Mouse (Mus musculus): ENCODE measurements around the gene Foxn3. TPM values are rescaled to one million over a fixed set of nuclear protein-coding genes. Genes with fewer than 3 reads are reported as not detected.

Gene Foxn3
- polyA plus RNA-seq, 1 experiment = 61.5 TPM

DNA sequence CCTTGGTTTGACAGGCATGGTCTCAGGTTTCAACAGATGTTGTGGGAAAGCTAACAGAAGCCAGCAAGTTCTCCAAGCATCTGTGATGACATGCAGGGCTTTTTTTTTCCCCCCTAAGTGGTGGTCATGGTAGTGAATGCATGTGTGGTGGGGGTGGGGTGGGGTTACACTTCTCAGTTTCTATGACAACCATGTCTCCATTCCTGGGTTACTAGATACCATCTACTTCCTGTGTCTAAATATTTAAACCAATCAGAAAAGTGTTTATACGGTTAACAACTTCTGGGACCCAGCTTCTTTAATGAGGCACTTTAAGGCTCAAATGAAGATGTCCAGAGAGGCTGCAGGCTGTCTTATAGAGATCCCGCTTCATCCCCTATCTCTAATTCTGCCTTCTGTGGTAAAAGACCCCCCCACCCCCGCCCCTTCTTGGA, 2.0 kb downstream of the Foxn3 start:
- DNase-seq = no peak
- TF ChIP-seq CTCF (IDR thresholded peaks at IDR 0.05; ENCODE audit: borderline replicate concordance, insufficient read depth, low read depth, low read length) (no peak), POLR2A (IDR thresholded peaks at IDR 0.05; ENCODE audit: borderline replicate concordance, insufficient read depth, low read length) (no peak)
- WGBS = 21% methylated on average over 3 of the region's 3 CpGs

DNA sequence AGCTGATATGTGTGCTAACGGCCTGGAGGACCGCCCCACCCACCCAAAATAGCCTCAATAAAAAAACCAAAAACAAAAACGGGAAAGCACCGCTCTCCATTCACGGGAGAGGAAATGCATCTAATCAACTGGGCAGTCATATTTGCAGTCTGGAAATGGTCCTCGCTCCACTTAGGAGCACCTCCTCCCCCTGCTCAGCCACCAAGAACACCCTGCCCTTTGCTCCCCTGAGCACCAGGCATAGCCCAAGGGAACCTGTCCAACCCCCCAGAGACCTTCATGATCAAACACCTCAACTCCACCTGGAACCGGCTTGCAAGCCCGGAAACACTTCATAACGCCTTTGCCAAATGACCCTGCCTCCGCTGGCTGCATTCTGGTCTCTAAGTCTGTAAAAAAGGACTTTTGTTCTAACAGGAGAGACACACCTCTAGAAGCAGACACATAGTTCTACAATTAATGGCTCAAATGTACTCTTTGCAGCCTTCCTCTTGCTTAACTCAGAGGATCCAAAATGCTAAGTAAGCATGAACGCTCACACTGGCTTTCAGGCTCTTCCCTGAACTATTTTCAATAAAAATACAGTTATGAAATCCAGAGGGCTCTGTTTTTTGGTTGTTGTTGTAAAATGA, 2.6 kb downstream of the Foxn3 start:
- Histone ChIP-seq H3K27me3 (ENCODE audit: control insufficient read depth, insufficient read depth, low read length) (no peaks in the 10 kb centered on the region), H3K27ac (ENCODE audit: insufficient read depth, low read length) (no peak overlapping the region), H3K4me3 (replicated peaks; ENCODE audit: insufficient read depth, low read depth, low read length) (peak overlapping the region; percentile 22), H3K4me1 (ENCODE audit: control insufficient read depth, insufficient read depth, low read length) (peaks cover 10% of the 10 kb centered on the region; the same call in 1 of the 2 replicates)
- WGBS = 29% methylated on average over 11 of the region's 11 CpGs
- TF ChIP-seq CTCF (IDR thresholded peaks at IDR 0.05; ENCODE audit: borderline replicate concordance, insufficient read depth, low read depth, low read length) (no peak), POLR2A (IDR thresholded peaks at IDR 0.05; ENCODE audit: borderline replicate concordance, insufficient read depth, low read length) (no peak)
- DNase-seq = no peak

More for the DNA sequence above, 2.0 kb downstream of the Foxn3 start:
- Histone ChIP-seq H3K4me1 (ENCODE audit: control insufficient read depth, insufficient read depth, low read length) (peaks cover 10% of the 10 kb centered on the region; the same call in 1 of the 2 replicates), H3K27ac (ENCODE audit: insufficient read depth, low read length) (no peak overlapping the region), H3K27me3 (ENCODE audit: control insufficient read depth, insufficient read depth, low read length) (no peaks in the 10 kb centered on the region), H3K4me3 (replicated peaks; ENCODE audit: insufficient read depth, low read depth, low read length) (peak overlapping the region; percentile 76)

DNA sequence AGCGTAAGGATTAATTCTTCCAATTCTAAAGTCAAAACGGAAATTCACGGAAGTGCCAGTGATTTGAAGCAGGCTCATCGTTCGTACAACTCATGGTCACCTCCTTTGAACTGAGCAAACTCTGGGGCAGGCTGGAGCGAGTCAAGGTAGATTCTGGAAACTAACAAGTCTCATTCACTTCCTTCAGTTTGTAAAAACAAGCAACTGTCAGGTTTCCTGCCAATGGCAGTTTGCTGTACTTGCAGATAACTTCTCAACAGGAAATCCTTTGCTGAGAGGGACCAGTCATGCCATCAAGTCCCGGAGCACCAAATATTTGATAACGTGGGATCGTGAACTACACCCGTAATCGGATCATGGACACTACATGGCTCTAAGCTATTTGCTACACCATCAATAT, 3.9 kb downstream of the Foxn3 start:
- TF ChIP-seq POLR2A (IDR thresholded peaks at IDR 0.05; ENCODE audit: borderline replicate concordance, insufficient read depth, low read length) (no peak), CTCF (IDR thresholded peaks at IDR 0.05; ENCODE audit: borderline replicate concordance, insufficient read depth, low read depth, low read length) (no peak)
- no peak overlapping the region for H3K4me3 ChIP-seq (replicated peaks; ENCODE audit: insufficient read depth, low read depth, low read length)
- WGBS = 83% methylated on average over 11 of the region's 11 CpGs
- peaks cover 14% of the 10 kb centered on the region for H3K4me1 ChIP-seq (ENCODE audit: control insufficient read depth, insufficient read depth, low read length)
- DNase-seq = no peak
- no peak overlapping the region for H3K27ac ChIP-seq (ENCODE audit: insufficient read depth, low read length)
- H3K27me3 ChIP-seq (ENCODE audit: control insufficient read depth, insufficient read depth, low read length) = no peaks in the 10 kb centered on the region

DNA sequence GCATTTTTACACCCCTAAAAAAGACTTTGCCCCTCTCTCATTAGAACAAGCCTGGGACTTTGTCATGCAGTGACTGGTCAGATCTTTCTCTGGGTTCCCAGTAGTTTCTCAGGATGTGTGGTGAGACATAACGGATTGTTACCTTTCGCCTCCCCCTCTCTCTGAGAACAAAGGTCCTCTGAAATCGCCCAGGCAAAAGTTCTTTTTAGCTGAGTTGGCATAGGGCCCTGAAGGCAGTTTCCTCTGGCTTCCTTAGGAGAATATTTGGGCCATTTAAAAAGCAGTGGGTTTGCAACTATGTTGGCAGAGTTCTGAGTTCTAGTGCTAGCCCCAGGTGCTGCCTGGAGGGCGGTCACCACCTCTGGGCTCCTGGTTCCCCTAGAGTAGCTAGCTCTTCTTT, 4.9 kb downstream of the Foxn3 start:
- Histone ChIP-seq H3K4me3 (replicated peaks; ENCODE audit: insufficient read depth, low read depth, low read length) (no peak overlapping the region), H3K4me1 (ENCODE audit: control insufficient read depth, insufficient read depth, low read length) (peaks cover 19% of the 10 kb centered on the region), H3K27me3 (ENCODE audit: control insufficient read depth, insufficient read depth, low read length) (no peaks in the 10 kb centered on the region), H3K27ac (ENCODE audit: insufficient read depth, low read length) (no peak overlapping the region)
- no peak for DNase-seq
- no peak for TF ChIP-seq CTCF (IDR thresholded peaks at IDR 0.05; ENCODE audit: borderline replicate concordance, insufficient read depth, low read depth, low read length)
- TF ChIP-seq POLR2A (IDR thresholded peaks at IDR 0.05; ENCODE audit: borderline replicate concordance, insufficient read depth, low read length) = no peak
- WGBS = 69% methylated on average over 4 of the region's 4 CpGs

DNA sequence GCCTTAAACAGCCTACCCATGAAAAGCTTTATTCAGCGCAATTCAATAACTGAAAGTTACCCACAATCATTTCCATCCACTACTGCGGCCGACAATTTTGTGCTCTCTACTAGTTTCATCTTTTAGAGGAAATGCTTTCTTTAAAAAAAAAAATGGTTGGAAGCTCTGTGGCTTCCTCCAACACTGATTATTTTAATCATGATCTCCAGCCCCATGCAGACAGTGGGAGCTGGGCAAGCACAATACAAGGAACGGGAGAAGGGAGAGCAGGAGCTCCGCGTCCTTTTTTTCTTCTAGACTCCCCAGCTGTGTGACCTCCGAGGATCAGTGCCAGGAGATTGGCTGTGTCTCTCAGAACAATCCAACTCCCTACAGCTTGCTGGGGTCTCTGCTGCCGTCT, 5.9 kb downstream of the Foxn3 start:
- no peak for TF ChIP-seq POLR2A (IDR thresholded peaks at IDR 0.05; ENCODE audit: borderline replicate concordance, insufficient read depth, low read length)
- TF ChIP-seq CTCF (IDR thresholded peaks at IDR 0.05; ENCODE audit: borderline replicate concordance, insufficient read depth, low read depth, low read length) = no peak
- no peak for DNase-seq
- Histone ChIP-seq H3K27me3 (ENCODE audit: control insufficient read depth, insufficient read depth, low read length) (no peaks in the 10 kb centered on the region), H3K27ac (ENCODE audit: insufficient read depth, low read length) (no peak overlapping the region), H3K4me1 (ENCODE audit: control insufficient read depth, insufficient read depth, low read length) (peaks cover 22% of the 10 kb centered on the region), H3K4me3 (replicated peaks; ENCODE audit: insufficient read depth, low read depth, low read length) (no peak overlapping the region)
- WGBS = 58% methylated on average over 8 of the region's 8 CpGs

GRCm38 (mm10) chr12:99550629-99551028, 12.8 kb downstream of the Foxn3 start:
- no peak for DNase-seq
- no peak overlapping the region for H3K4me3 ChIP-seq (replicated peaks; ENCODE audit: insufficient read depth, low read depth, low read length)
- peaks cover 19% of the 10 kb centered on the region for H3K4me1 ChIP-seq (ENCODE audit: control insufficient read depth, insufficient read depth, low read length)
- H3K27me3 ChIP-seq (ENCODE audit: control insufficient read depth, insufficient read depth, low read length) = no peaks in the 10 kb centered on the region
- no peak overlapping the region for H3K27ac ChIP-seq (ENCODE audit: insufficient read depth, low read length)
- WGBS = 63% methylated on average over 8 of the region's 8 CpGs
- TF ChIP-seq POLR2A (IDR thresholded peaks at IDR 0.05; ENCODE audit: borderline replicate concordance, insufficient read depth, low read length) = no peak
- TF ChIP-seq CTCF (IDR thresholded peaks at IDR 0.05; ENCODE audit: borderline replicate concordance, insufficient read depth, low read depth, low read length) = peak; percentile 10; the same call in 1 of the 2 replicates

DNA sequence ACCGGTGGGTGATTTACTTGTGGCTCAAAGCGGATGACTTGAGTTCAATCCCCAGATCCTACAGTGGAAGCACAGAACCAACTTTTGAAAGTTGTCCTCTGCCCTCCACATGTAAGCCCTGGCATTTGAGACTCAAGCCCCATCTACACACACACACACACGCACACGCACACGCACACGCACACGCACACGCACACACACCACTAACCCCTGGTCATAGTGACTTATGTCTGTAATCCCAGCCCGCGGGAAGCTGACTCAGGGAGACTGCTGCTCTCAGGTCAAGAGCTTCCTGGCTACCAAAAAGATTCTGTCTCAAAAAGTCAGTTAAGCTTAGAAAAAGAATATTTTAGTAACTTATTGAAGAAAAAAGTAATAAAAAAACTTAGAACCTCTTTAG, 13.6 kb downstream of the Foxn3 start:
- 96% methylated on average over 10 of the region's 10 CpGs for WGBS
- no peak for TF ChIP-seq CTCF (IDR thresholded peaks at IDR 0.05; ENCODE audit: borderline replicate concordance, insufficient read depth, low read depth, low read length)
- TF ChIP-seq POLR2A (IDR thresholded peaks at IDR 0.05; ENCODE audit: borderline replicate concordance, insufficient read depth, low read length) = no peak
- Histone ChIP-seq H3K4me3 (replicated peaks; ENCODE audit: insufficient read depth, low read depth, low read length) (no peak overlapping the region), H3K27me3 (ENCODE audit: control insufficient read depth, insufficient read depth, low read length) (no peaks in the 10 kb centered on the region), H3K27ac (ENCODE audit: insufficient read depth, low read length) (no peak overlapping the region), H3K4me1 (ENCODE audit: control insufficient read depth, insufficient read depth, low read length) (peaks cover 17% of the 10 kb centered on the region)
- no peak for DNase-seq

DNA sequence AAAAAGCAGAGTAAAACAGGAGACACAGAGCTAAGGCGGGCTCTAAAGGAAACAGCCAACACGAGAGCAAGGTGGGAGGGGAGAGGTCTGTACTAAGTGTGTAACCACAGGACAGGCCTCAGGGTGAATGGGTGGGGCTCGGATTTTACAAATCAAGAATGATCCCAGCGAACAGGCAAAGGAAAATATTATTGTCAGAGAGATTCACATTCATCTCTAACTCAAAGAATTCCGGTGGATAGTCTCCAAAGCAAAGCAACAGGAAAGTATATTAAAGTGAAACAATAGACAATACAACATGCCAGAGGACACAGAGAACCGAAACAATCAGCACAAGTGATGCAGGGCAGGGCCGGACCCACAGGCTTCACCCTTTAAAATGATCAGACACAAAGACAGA, 15.0 kb downstream of the Foxn3 start:
- no peak for TF ChIP-seq CTCF (IDR thresholded peaks at IDR 0.05; ENCODE audit: borderline replicate concordance, insufficient read depth, low read depth, low read length)
- no peak for TF ChIP-seq POLR2A (IDR thresholded peaks at IDR 0.05; ENCODE audit: borderline replicate concordance, insufficient read depth, low read length)
- H3K4me1 ChIP-seq (ENCODE audit: control insufficient read depth, insufficient read depth, low read length) = peaks cover 13% of the 10 kb centered on the region
- no peak overlapping the region for H3K27ac ChIP-seq (ENCODE audit: insufficient read depth, low read length)
- 80% methylated on average over 7 of the region's 7 CpGs for WGBS
- DNase-seq = no peak
- H3K27me3 ChIP-seq (ENCODE audit: control insufficient read depth, insufficient read depth, low read length) = no peaks in the 10 kb centered on the region
- no peak overlapping the region for H3K4me3 ChIP-seq (replicated peaks; ENCODE audit: insufficient read depth, low read depth, low read length)

Measured in cerebellum, adult 2 months (tissue).